Comparison of ENCODE assay signal across 29 mouse cellular contexts in genomic region chr2:44065067-44065466, GRCm38 (mm10).
DNase-seq lines count a peak whose midpoint lies in the region; ATAC-seq and TF ChIP-seq lines count a peak whose summit lies in the region.
"Had no signal": no experiment of that assay in that cellular context is flagged by ENCODE, and none has a peak within 500 bp of the region (broad histone marks: within the 10 kb centered on the region; RNA-seq: fewer than 3 reads in every experiment).

No protein-coding gene starts in this region.

- no peaks in the 10 kb centered on the region for H3K4me1 ChIP-seq in midbrain, postnatal 0 days (ENCODE audit: insufficient read depth, low read length)
- H3K4me1 ChIP-seq in midbrain, embryonic 10.5 days, result 0 out of 2 replicates have a peak, but pooled peaks cover 2% of the 10 kb centered on the region
- H3K4me1 ChIP-seq: hindbrain, embryonic 10.5 days; hindbrain, embryonic 15.5 days; kidney, embryonic 15.5 days; liver, embryonic 12.5 days; midbrain, embryonic 15.5 days; neural tube, embryonic 12.5 days had no signal

- no peak for ATAC-seq in midbrain, postnatal 0 days (ENCODE audit: low FRiP score)
- ATAC-seq in activated CD4-positive, CD25-positive, alpha-beta regulatory T cell, adult 4 months, result no peak
- ATAC-seq: forebrain, postnatal 0 days; inflammation-experienced regulatory T-cells, adult 6 months; liver, embryonic 12.5 days; liver, postnatal 0 days; midbrain, embryonic 15.5 days had no signal

- no peak overlapping the region for H3K4me2 ChIP-seq in midbrain, postnatal 0 days (ENCODE audit: low read depth, low read length, poor library complexity, severe bottlenecking)
- H3K4me2 ChIP-seq: forebrain, embryonic 12.5 days; hindbrain, embryonic 15.5 days; kidney, embryonic 15.5 days; liver, embryonic 12.5 days; midbrain, embryonic 15.5 days; neural tube, embryonic 12.5 days had no signal

- no peak for DNase-seq in midbrain, postnatal 0 days (ENCODE audit: low spot score)
- DNase-seq in midbrain, embryonic 10.5 days (ENCODE audit: low spot score), result no peak
- DNase-seq in adrenal gland, adult 2 months, result peak; percentile 68
- DNase-seq in adrenal gland, postnatal 36 days, result peak; percentile 33 to 58
- DNase-seq in frontal cortex, postnatal 25 days (ENCODE audit: low spot score in 2 of 2), result no peak
- DNase-seq in spleen, postnatal 4 days (ENCODE audit: low spot score in 2 of 2), result no peak
- DNase-seq: B cell, adult 2 months; cerebellum, adult 11-12 months; cerebellum, adult 9-11 months; forebrain, postnatal 0 days; gastrocnemius, postnatal 25 days; heart, adult 18-20 months; heart, postnatal 14 days; kidney, adult 18-20 months; kidney, postnatal 25 days; left cerebral cortex, postnatal 4 days; liver, postnatal 0 days; thymus, postnatal 4 days had no signal

- no peaks in the 10 kb centered on the region for H3K27me3 ChIP-seq in midbrain, postnatal 0 days (ENCODE audit: insufficient read depth, low read length)
- no peaks in the 10 kb centered on the region for H3K27me3 ChIP-seq in midbrain, embryonic 10.5 days (ENCODE audit: low read depth, poor library complexity, severe bottlenecking)
- H3K27me3 ChIP-seq: forebrain, embryonic 12.5 days; hindbrain, embryonic 15.5 days; kidney, embryonic 15.5 days; liver, embryonic 12.5 days; midbrain, embryonic 15.5 days; neural tube, embryonic 12.5 days had no signal

- 0 out of 2 replicates have a peak, but pooled peaks have one; percentile 9 for TF ChIP-seq CTCF in midbrain, postnatal 0 days (IDR thresholded peaks at IDR 0.05)

- no peaks in the 10 kb centered on the region for H3K9me3 ChIP-seq in midbrain, postnatal 0 days (ENCODE audit: low read length)
- H3K9me3 ChIP-seq in midbrain, embryonic 10.5 days (replicated peaks), result no peaks in the 10 kb centered on the region
- H3K9me3 ChIP-seq: forebrain, embryonic 12.5 days; hindbrain, embryonic 10.5 days; hindbrain, embryonic 15.5 days; kidney, embryonic 15.5 days; liver, embryonic 12.5 days; midbrain, embryonic 15.5 days; neural tube, embryonic 12.5 days had no signal

- no peak overlapping the region for H3K27ac ChIP-seq in midbrain, postnatal 0 days (ENCODE audit: low read depth, low read length)
- H3K27ac ChIP-seq in midbrain, embryonic 10.5 days (replicated peaks), result no peak overlapping the region
- H3K27ac ChIP-seq: forebrain, embryonic 12.5 days; hindbrain, embryonic 10.5 days; hindbrain, embryonic 15.5 days; kidney, embryonic 15.5 days; liver, embryonic 12.5 days; macrophage; midbrain, embryonic 15.5 days; neural tube, embryonic 12.5 days had no signal

- no peaks in the 10 kb centered on the region for H3K36me3 ChIP-seq in midbrain, postnatal 0 days (ENCODE audit: insufficient read depth, low read length)
- H3K36me3 ChIP-seq in midbrain, embryonic 10.5 days, result no peaks in the 10 kb centered on the region
- H3K36me3 ChIP-seq: forebrain, embryonic 12.5 days; hindbrain, embryonic 10.5 days; hindbrain, embryonic 15.5 days; kidney, embryonic 15.5 days; liver, embryonic 12.5 days; midbrain, embryonic 15.5 days; neural tube, embryonic 12.5 days had no signal

- 72% methylated on average over 5 of the region's 5 CpGs for WGBS in midbrain, postnatal 0 days
- WGBS in midbrain, embryonic 10.5 days, result 93% methylated on average over 5 of the region's 5 CpGs

- H3K4me3 ChIP-seq in midbrain, postnatal 0 days (ENCODE audit: low read depth, low read length), result no peak overlapping the region
- H3K4me3 ChIP-seq in midbrain, embryonic 10.5 days, result no peak overlapping the region
- H3K4me3 ChIP-seq: forebrain, embryonic 12.5 days; hindbrain, embryonic 10.5 days; hindbrain, embryonic 15.5 days; kidney, embryonic 15.5 days; liver, embryonic 12.5 days; midbrain, embryonic 15.5 days; myocyte; neural tube, embryonic 12.5 days had no signal

- H3K9ac ChIP-seq in midbrain, postnatal 0 days (replicated peaks; ENCODE audit: low read length, poor library complexity, severe bottlenecking), result no peak overlapping the region
- H3K9ac ChIP-seq: forebrain, embryonic 12.5 days; forebrain, postnatal 0 days; hindbrain, embryonic 15.5 days; kidney, embryonic 15.5 days; liver, embryonic 12.5 days; liver, postnatal 0 days; midbrain, embryonic 15.5 days; neural tube, embryonic 12.5 days had no signal

Comparison
In these comparisons a context has a peak if more than half of its experiments do, and no peak if none do; other contexts are left out.
1. DNase-seq: peak in adrenal gland, adult 2 months (single experiment) and adrenal gland, postnatal 36 days (2 of 2); none in midbrain, postnatal 0 days (single experiment), midbrain, embryonic 10.5 days (single experiment), frontal cortex, postnatal 25 days (0 of 2) and spleen, postnatal 4 days (0 of 2).